Mouse (Mus musculus) heart, embryonic 16.5 days (tissue): ENCODE results near the gene Sstr4. TPM values are rescaled to one million over a fixed set of nuclear protein-coding genes. Genes with fewer than 3 reads are reported as not detected.

Source experiments
- polyA plus RNA-seq: library from polyadenylated mRNA; unstranded; fragments of >200 nt; fragmentation: Nextera tagmentation; extraction: Ambion mirVana; gene quantifications from 2 replicates; pipeline ENCODE4 v1.2.1, GENCODE M21; 2015

The Sstr4 gene
- polyA plus RNA-seq, 1 experiment from 2014 or later = 0.38 TPM

Other genes starting within 250 kb of the Sstr4 start
- gene Thbd, start 12.8 kb downstream of the Sstr4 start, polyA plus RNA-seq = 16.6 and 20.3 TPM in 2 replicates
- gene Cd93, start 48.2 kb downstream of the Sstr4 start, polyA plus RNA-seq = 25.8 and 29.0 TPM in 2 replicates